24 mouse cellular contexts compared by ENCODE assay signal in the genomic region with DNA sequence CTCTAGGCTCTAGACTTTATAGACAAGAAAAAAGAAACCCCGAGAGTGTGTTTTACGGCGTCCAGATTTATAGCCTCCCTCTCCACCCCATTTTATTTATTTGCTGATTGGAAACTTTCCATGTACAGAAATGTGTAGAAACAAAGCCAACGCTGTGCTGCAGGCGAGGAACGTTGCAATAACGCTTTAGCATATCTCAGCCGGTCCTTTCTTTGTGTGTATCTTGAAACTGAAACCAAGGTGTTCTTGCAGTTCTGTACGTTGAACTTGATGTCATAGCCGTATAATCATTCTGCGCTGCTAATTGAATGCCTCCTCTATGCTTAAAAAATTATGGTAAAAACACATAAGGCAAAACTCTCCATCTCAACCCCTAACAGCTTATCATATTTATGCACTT. TPM values are rescaled to one million over a fixed set of nuclear protein-coding genes. Genes with fewer than 3 reads are reported as not detected.
A peak's percentile ranks its signal among the peaks of the same experiment; 100 is the strongest.
DNase-seq lines count a peak whose midpoint lies in the region; ATAC-seq lines count a peak whose summit lies in the region.
"Had no signal": no experiment of that assay in that cellular context is flagged by ENCODE, and none has a peak within 500 bp of the region (broad histone marks: within the 10 kb centered on the region; RNA-seq: fewer than 3 reads in every experiment).

No protein-coding gene starts in this region.

- intact Hi-C loops in gastrocnemius, postnatal 36 days (cut with DNase I), result no loop called here

- H3K36me3 ChIP-seq in limb, embryonic 15.5 days, result no peaks in the 10 kb centered on the region
- H3K36me3 ChIP-seq: embryonic facial prominence, embryonic 12.5 days; forebrain, embryonic 12.5 days; G1E; midbrain, embryonic 10.5 days had no signal

- ATAC-seq in inflammation-experienced regulatory T-cells, adult 6 months, result peak; percentile 76
- no peak for ATAC-seq in limb, embryonic 15.5 days (ENCODE audit: insufficient number of reproducible peaks, low FRiP score, low TSS enrichment, low read depth)
- ATAC-seq: hindbrain, embryonic 16.5 days; liver, postnatal 0 days; lung, postnatal 0 days; Patski had no signal

- no peak overlapping the region for H3K27ac ChIP-seq in limb, embryonic 15.5 days
- H3K27ac ChIP-seq: embryonic facial prominence, embryonic 12.5 days; forebrain, embryonic 12.5 days; midbrain, embryonic 10.5 days had no signal

- H3K9ac ChIP-seq in limb, embryonic 15.5 days, result no peak overlapping the region
- H3K9ac ChIP-seq: embryonic facial prominence, embryonic 12.5 days; forebrain, embryonic 12.5 days; liver, postnatal 0 days had no signal

- H3K4me3 ChIP-seq in limb, embryonic 15.5 days, result no peak overlapping the region
- H3K4me3 ChIP-seq: embryonic facial prominence, embryonic 12.5 days; forebrain, embryonic 12.5 days; midbrain, embryonic 10.5 days had no signal

- H3K9me3 ChIP-seq in limb, embryonic 15.5 days, result no peaks in the 10 kb centered on the region
- H3K9me3 ChIP-seq: embryonic facial prominence, embryonic 12.5 days; G1E had no signal

- no peaks in the 10 kb centered on the region for H3K4me1 ChIP-seq in limb, embryonic 15.5 days
- H3K4me1 ChIP-seq: embryonic facial prominence, embryonic 12.5 days; forebrain, embryonic 12.5 days; midbrain, embryonic 10.5 days had no signal

- H3K4me2 ChIP-seq in limb, embryonic 15.5 days, result 0 out of 2 replicates have a peak overlapping the region, but pooled peaks have one; percentile 10
- H3K4me2 ChIP-seq: embryonic facial prominence, embryonic 12.5 days; forebrain, embryonic 12.5 days; heart, embryonic 11.5 days; liver, embryonic 11.5 days had no signal

- 49% methylated on average over 11 of the region's 11 CpGs for WGBS in limb, embryonic 15.5 days

- peak; percentile 78 for DNase-seq in A20 (ENCODE audit: low read depth, low spot score)
- DNase-seq in CD4-positive helper T cell, adult 2 months (ENCODE audit: low read depth, low spot score), result peak; percentile 69
- no peak for DNase-seq in spleen, postnatal 4 days (ENCODE audit: low spot score in 2 of 2)
- DNase-seq in adrenal gland, adult 2 months, result no peak
- DNase-seq in gastrocnemius, postnatal 36 days, result no peak
- DNase-seq: adrenal gland, adult 8-10 months; cerebellum, adult 11-12 months; cerebellum, postnatal 14 days; kidney, adult 2 months; kidney, postnatal 25 days; liver, postnatal 0 days; spleen, adult 18-20 months; thymus, postnatal 14 days had no signal

- no peaks in the 10 kb centered on the region for H3K27me3 ChIP-seq in limb, embryonic 15.5 days
- H3K27me3 ChIP-seq: embryonic facial prominence, embryonic 12.5 days; forebrain, embryonic 12.5 days; Patski had no signal

RNA-seq across cellular contexts. Expression of a gene that starts 15.6 kb away (rescaled TPM):
- 10 to 100 TPM; 33.5 to 66.0 (median 62.2) TPM for polyA plus RNA-seq in inflammation-experienced regulatory T-cells, adult 6 months (2017; shearing (Covaris generic))
- polyA plus RNA-seq in limb, embryonic 15.5 days (2015; fragmentation: Nextera tagmentation; extraction: Ambion mirVana), result 1.1 and 1.3 TPM in 2 replicates
- 1 to 10 TPM; 1.1 to 2.1 TPM for total RNA-seq in adrenal gland, adult 2 months (2021)
- 0.49 and 0.50 TPM in 2 replicates for polyA plus RNA-seq in adrenal gland, adult 2 months (2012; rRNA removed)
- under 1 TPM; 0.10 to 0.15 TPM for total RNA-seq in gastrocnemius, postnatal 36 days (2021)
- polyA plus RNA-seq: G1E had no signal

RNA-seq across cellular contexts. Expression of a gene that starts 42.2 kb away (rescaled TPM):
- polyA plus RNA-seq in inflammation-experienced regulatory T-cells, adult 6 months (2017; shearing (Covaris generic)), result 1 to 10 TPM; 6.5 to 9.5 (median 7.4) TPM
- 1.5 and 1.6 TPM in 2 replicates for polyA plus RNA-seq in limb, embryonic 15.5 days (2015; fragmentation: Nextera tagmentation; extraction: Ambion mirVana)
- 1 to 10 TPM in 1 of 2 experiments, under 1 TPM in 1; 0.95 to 1.7 TPM for total RNA-seq in adrenal gland, adult 2 months (2021)
- 0.41 and 0.51 TPM in 2 replicates for polyA plus RNA-seq in adrenal gland, adult 2 months (2012; rRNA removed)
- total RNA-seq in gastrocnemius, postnatal 36 days (2021), result 1 to 10 TPM; 1.0 TPM
- polyA plus RNA-seq: G1E had no signal

RNA-seq across cellular contexts. Expression of a gene that starts 52.1 kb away (rescaled TPM):
- 1 to 10 TPM in 2 of 3 experiments, under 1 TPM in 1; 0.82 to 3.7 (median 3.4) TPM for polyA plus RNA-seq in inflammation-experienced regulatory T-cells, adult 6 months (2017; shearing (Covaris generic))
- 84.0 and 91.2 TPM in 2 replicates for polyA plus RNA-seq in limb, embryonic 15.5 days (2015; fragmentation: Nextera tagmentation; extraction: Ambion mirVana)
- total RNA-seq in adrenal gland, adult 2 months (2021), result 10 to 100 TPM; 30.3 to 31.7 TPM
- 4.1 and 4.6 TPM in 2 replicates for polyA plus RNA-seq in adrenal gland, adult 2 months (2012; rRNA removed)
- total RNA-seq in gastrocnemius, postnatal 36 days (2021), result 10 to 100 TPM; 10.0 to 12.4 TPM
- polyA plus RNA-seq: G1E had no signal

Comparison
In these comparisons a context has a peak if more than half of its experiments do, and no peak if none do; other contexts are left out.
1. DNase-seq: peak in A20 (single experiment) and CD4-positive helper T cell, adult 2 months (single experiment); none in spleen, postnatal 4 days (0 of 2), adrenal gland, adult 2 months (single experiment) and gastrocnemius, postnatal 36 days (0 of 2).
2. RNA of a gene that starts 15.6 kb away (polyA plus RNA-seq): 33.5 to 66.0 TPM in inflammation-experienced regulatory T-cells, adult 6 months; 1.1 to 1.3 TPM in limb, embryonic 15.5 days and 0.49 to 0.50 TPM in adrenal gland, adult 2 months; every median in the first group is over 10 times any median in the second.
3. RNA of a gene that starts 52.1 kb away (polyA plus RNA-seq): 84.0 to 91.2 TPM in limb, embryonic 15.5 days; 4.1 to 4.6 TPM in adrenal gland, adult 2 months and 0.82 to 3.7 TPM in inflammation-experienced regulatory T-cells, adult 6 months; every median in the first group is over 10 times any median in the second.